Mouse (Mus musculus) intestine, postnatal 0 days (tissue): ENCODE results near the gene Qrich1. TPM values are rescaled to one million over a fixed set of nuclear protein-coding genes. Genes with fewer than 3 reads are reported as not detected.
A peak's percentile ranks its signal among the peaks of the same experiment; 100 is the strongest.

Source experiments
- ATAC-seq: fragments of 200-750 bp; cut with Nextera tagmentation; 2 replicates; pipeline ENCODE4 v1.8.0; 2017; ENCODE audit warnings: mild to moderate bottlenecking, moderate TSS enrichment, moderate library complexity
- H3K27ac ChIP-seq: fragments of 300-500 bp; sonication (generic); 2 replicates; pipeline ENCODE4 v1.5.1; 2014; ENCODE audit warnings: mild to moderate bottlenecking, low read depth, low read length, moderate library complexity
- H3K27me3 ChIP-seq: fragments of 300-500 bp; sonication (generic); replicated peaks from 2 replicates; pipeline ENCODE4 v1.6.1; 2014; ENCODE audit warnings: low read length, mixed read lengths; ENCODE audit not compliant: control insufficient read depth, insufficient read depth
- H3K36me3 ChIP-seq: fragments of 300-500 bp; sonication (generic); 2 replicates; pipeline ENCODE4 v1.6.1; 2014; ENCODE audit warnings: mild to moderate bottlenecking, moderate library complexity; ENCODE audit not compliant: control insufficient read depth, insufficient read depth
- H3K4me1 ChIP-seq: fragments of 300-500 bp; sonication (generic); replicated peaks from 2 replicates; pipeline ENCODE4 v1.6.1; 2014; ENCODE audit warnings: antibody characterized with exemption, low read length, mixed read lengths; ENCODE audit not compliant: control insufficient read depth, insufficient read depth
- H3K4me2 ChIP-seq: fragments of 300-500 bp; sonication (generic); replicated peaks from 2 replicates; pipeline ENCODE4 v1.6.1; 2014; ENCODE audit warnings: low read depth, mild to moderate bottlenecking, moderate library complexity
- H3K4me3 ChIP-seq: fragments of 300-500 bp; sonication (generic); 2 replicates; pipeline ENCODE4 v1.5.1; 2014; ENCODE audit warnings: low read depth, low read length
- H3K9ac ChIP-seq: fragments of 300-500 bp; sonication (generic); 2 replicates; pipeline ENCODE4 v1.6.1; 2014; ENCODE audit warnings: mild to moderate bottlenecking, low read depth, low read length
- H3K9me3 ChIP-seq: fragments of 300-500 bp; sonication (generic); 2 replicates; pipeline ENCODE4 v1.6.1; 2016; ENCODE audit warnings: mixed run types; ENCODE audit not compliant: control insufficient read depth
- CTCF ChIP-seq: sonication (generic); IDR thresholded peaks from 2 replicates; pipeline ENCODE4 v1.5.1; 2016; ENCODE audit warnings: low read depth, mild to moderate bottlenecking, control low read depth, antibody characterized with exemption, moderate library complexity
- WGBS: fragments of 180-500 bp; shearing (Covaris S2); extraction: QIAGEN DNeasy Blood & Tissue Kit; methylation state at CpG from one replicate; pipeline ENCODE4 v1.1.7; 2014; 5-methylcytosine and 5-hydroxymethylcytosine counted together
- polyA plus RNA-seq: library from polyadenylated mRNA; unstranded; fragments of >200 nt; fragmentation: Nextera tagmentation; extraction: Ambion mirVana; gene quantifications from 2 replicates; pipeline ENCODE4 v1.2.1, GENCODE M21; 2015

Gene Qrich1
- polyA plus RNA-seq, 1 experiment from 2014 or later = 46.8 TPM

DNA sequence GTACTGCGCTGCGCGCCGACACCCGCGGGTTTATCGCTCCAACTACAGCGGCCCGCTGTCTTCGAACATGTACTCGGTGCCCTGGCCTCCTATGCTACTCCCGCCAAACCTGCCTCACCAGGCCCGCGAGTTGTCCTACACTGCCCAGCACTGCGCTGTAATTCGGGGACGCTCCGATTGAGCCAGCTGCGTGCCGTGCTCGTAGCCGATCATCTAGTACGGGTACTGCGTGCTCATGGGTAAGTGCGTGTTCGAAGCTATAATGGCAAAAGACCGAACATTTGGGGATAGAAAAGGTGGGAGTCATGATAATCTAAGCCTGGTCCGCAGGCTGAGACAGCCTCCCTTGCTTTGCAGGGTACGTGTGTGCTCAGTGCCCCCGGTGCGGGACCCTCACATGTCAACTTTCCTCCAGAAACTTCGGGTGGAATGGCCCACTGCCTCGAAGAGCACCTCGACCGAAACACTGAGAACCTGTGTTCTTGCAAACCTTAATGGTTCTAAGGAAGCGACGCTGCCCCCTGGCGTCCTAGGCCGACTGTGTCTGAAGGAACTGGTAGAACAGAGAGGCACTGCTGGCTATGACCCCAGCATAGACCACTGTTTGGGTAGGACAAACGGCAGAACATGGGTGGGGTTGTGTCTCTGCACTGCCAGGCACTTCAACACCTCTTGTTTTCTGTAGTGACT lies 53.7 kb downstream of the Qrich1 start:
- ATAC-seq = no peak
- Histone ChIP-seq H3K36me3 (peaks cover 33% of the 10 kb centered on the region), H3K9ac (peak overlapping the region; percentile 45; the same call in 1 of the 2 replicates), H3K4me3 (peak overlapping the region; percentile 65), H3K9me3 (no peaks in the 10 kb centered on the region), H3K27ac (peak overlapping the region; percentile 42; the same call in 1 of the 2 replicates), H3K4me2 (peak overlapping the region; percentile 98), H3K4me1 (peaks cover 12% of the 10 kb centered on the region; the same call in 1 of the 2 replicates), H3K27me3 (no peaks in the 10 kb centered on the region)
- WGBS = under 1% methylated on average over 40 of the region's 40 CpGs
- TF ChIP-seq CTCF = peak; percentile 86

- H3K9me3 ChIP-seq = no peaks in the 10 kb centered on the region
- H3K27me3 ChIP-seq = no peaks in the 10 kb centered on the region
- peaks cover 10% of the 10 kb centered on the region; the same call in 1 of the 2 replicates for H3K4me1 ChIP-seq
- no peak overlapping the region for H3K27ac ChIP-seq
- no peak overlapping the region for H3K4me3 ChIP-seq
- 93% methylated on average over 16 of the region's 16 CpGs for WGBS
- no peak overlapping the region for H3K9ac ChIP-seq
- no peak for ATAC-seq
- peaks cover 45% of the 10 kb centered on the region for H3K36me3 ChIP-seq
- TF ChIP-seq CTCF = no peak
- no peak overlapping the region for H3K4me2 ChIP-seq
These were observed 54.9 kb downstream of the Qrich1 start for GRCm38 (mm10) chr9:108571401-108571973.

- no peak for TF ChIP-seq CTCF
- Histone ChIP-seq H3K36me3 (peaks cover 45% of the 10 kb centered on the region), H3K9ac (no peak overlapping the region), H3K27ac (no peak overlapping the region), H3K4me2 (no peak overlapping the region), H3K4me3 (no peak overlapping the region), H3K4me1 (peaks cover 10% of the 10 kb centered on the region; the same call in 1 of the 2 replicates), H3K9me3 (no peaks in the 10 kb centered on the region), H3K27me3 (no peaks in the 10 kb centered on the region)
- ATAC-seq = no peak
- 73% methylated on average over 10 of the region's 10 CpGs for WGBS
These were observed 55.7 kb downstream of the Qrich1 start for GRCm38 (mm10) chr9:108572321-108572720.

- Histone ChIP-seq H3K36me3 (peaks cover 45% of the 10 kb centered on the region), H3K4me3 (no peak overlapping the region), H3K4me1 (0 out of 2 replicates have a peak, but pooled peaks cover 3% of the 10 kb centered on the region), H3K9me3 (no peaks in the 10 kb centered on the region), H3K27ac (no peak overlapping the region), H3K27me3 (no peaks in the 10 kb centered on the region), H3K4me2 (no peak overlapping the region), H3K9ac (no peak overlapping the region)
- TF ChIP-seq CTCF = peak; percentile 82
- ATAC-seq = no peak
- WGBS = 62% methylated on average over 25 of the region's 26 CpGs
These were observed 57.4 kb downstream of the Qrich1 start for GRCm38 (mm10) chr9:108573774-108574690.

- Histone ChIP-seq H3K27ac (no peak overlapping the region), H3K4me2 (no peak overlapping the region), H3K4me1 (no peaks in the 10 kb centered on the region), H3K36me3 (peaks cover 45% of the 10 kb centered on the region), H3K9me3 (no peaks in the 10 kb centered on the region), H3K9ac (no peak overlapping the region), H3K27me3 (no peaks in the 10 kb centered on the region), H3K4me3 (no peak overlapping the region)
- no peak for ATAC-seq
- TF ChIP-seq CTCF = no peak
- WGBS = 83% methylated on average over 12 of the region's 12 CpGs
These were observed 58.3 kb downstream of the Qrich1 start for GRCm38 (mm10) chr9:108574921-108575320.
